Mouse (Mus musculus): ENCODE measurements around the gene Abat. TPM values are rescaled to one million over a fixed set of nuclear protein-coding genes. Genes with fewer than 3 reads are reported as not detected.

Abat gene
- polyA plus RNA-seq, 2 experiments: 19.1 to 23.2 TPM

DNA sequence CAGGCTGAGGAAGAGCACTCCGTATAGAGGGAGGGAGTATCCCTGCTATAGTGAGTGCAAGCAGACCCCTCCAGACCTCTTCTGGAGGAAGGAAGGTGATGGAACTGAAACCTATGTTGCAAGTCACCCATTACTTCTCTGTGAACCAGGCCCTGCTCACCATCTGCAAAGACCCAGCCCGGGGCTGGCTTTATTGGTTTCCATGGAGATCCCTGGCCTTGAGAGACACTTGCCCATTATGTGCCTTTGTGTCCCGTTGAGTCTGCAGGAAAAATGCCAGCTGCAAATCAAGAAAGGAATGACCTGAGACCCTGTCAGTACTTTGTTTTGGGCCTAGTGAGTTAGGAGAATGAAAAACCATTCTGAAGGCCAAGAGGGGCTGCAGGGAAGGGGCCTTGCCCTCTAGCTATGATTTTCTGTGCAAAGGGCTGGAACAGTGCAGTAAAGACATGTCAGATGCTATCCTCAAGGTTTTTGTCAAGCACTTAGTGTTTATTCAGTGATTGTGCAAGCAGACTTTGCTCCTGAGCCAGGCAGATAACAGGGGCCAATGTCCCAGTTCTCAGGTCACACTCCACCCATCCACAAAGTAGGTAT lies 53.0 kb downstream of the Abat start:
- ATAC-seq (ENCODE audit: low FRiP score, low read depth): no peak

DNA sequence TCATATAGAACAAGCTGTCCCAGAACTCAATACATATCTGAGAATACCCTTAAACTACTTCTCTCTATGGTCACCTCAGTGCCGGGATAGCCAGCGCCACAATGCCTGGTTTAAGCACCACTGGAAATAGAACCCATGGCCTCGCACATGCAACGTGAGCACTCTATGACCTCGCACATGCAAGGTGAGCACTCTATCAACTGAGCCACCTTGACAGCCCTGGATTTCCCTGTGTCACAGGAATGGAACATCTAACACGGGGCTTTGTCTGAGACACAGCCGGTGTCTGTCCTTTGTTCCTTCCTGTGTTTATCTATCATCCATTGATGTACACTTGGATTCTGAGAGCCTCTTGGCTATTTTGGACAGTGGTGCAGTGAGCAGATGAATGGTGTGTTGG lies 55.7 kb downstream of the Abat start:
- H3K4me3 ChIP-seq (replicated peaks; ENCODE audit: low read length): no peak overlapping the region
- no peaks in the 10 kb centered on the region for H3K27me3 ChIP-seq (ENCODE audit: control insufficient read depth, insufficient read depth, low read length)
- H3K27ac ChIP-seq (replicated peaks; ENCODE audit: low read depth, low read length): no peak overlapping the region
- DNase-seq (ENCODE audit: low spot score): no peak
- no peak overlapping the region for H3K9ac ChIP-seq (ENCODE audit: low read depth, low read length, severe bottlenecking)
- no peak overlapping the region for H3K4me2 ChIP-seq (replicated peaks; ENCODE audit: low read depth, low read length, severe bottlenecking)
- ATAC-seq (ENCODE audit: low FRiP score, low read depth): no peak
- H3K9me3 ChIP-seq (ENCODE audit: control insufficient read depth, low read length): no peaks in the 10 kb centered on the region
- TF ChIP-seq POLR2A (IDR thresholded peaks at IDR 0.05; ENCODE audit: borderline replicate concordance, extremely low read depth, insufficient read depth, insufficient read length): no peak
- no peaks in the 10 kb centered on the region for H3K4me1 ChIP-seq (ENCODE audit: control insufficient read depth, insufficient read depth, low read length)
- WGBS: 90% methylated on average over 7 of the region's 7 CpGs
- H3K36me3 ChIP-seq (ENCODE audit: control insufficient read depth, insufficient read depth, low read length): peaks cover 8% of the 10 kb centered on the region; the same call in 1 of the 2 replicates

More for the DNA sequence above, 53.0 kb downstream of the Abat start:
- no peak overlapping the region for H3K27ac ChIP-seq (replicated peaks; ENCODE audit: low read depth, low read length)
- no peaks in the 10 kb centered on the region for H3K4me1 ChIP-seq (ENCODE audit: control insufficient read depth, insufficient read depth, low read length)
- H3K9ac ChIP-seq (ENCODE audit: low read depth, low read length, severe bottlenecking): no peak overlapping the region
- H3K36me3 ChIP-seq (ENCODE audit: control insufficient read depth, insufficient read depth, low read length): no peaks in the 10 kb centered on the region
- no peaks in the 10 kb centered on the region for H3K27me3 ChIP-seq (ENCODE audit: control insufficient read depth, insufficient read depth, low read length)
- no peak overlapping the region for H3K4me3 ChIP-seq (replicated peaks; ENCODE audit: low read length)
- TF ChIP-seq POLR2A (IDR thresholded peaks at IDR 0.05; ENCODE audit: borderline replicate concordance, extremely low read depth, insufficient read depth, insufficient read length): no peak
- 25% methylated on average over 3 of the region's 3 CpGs for WGBS
- DNase-seq (ENCODE audit: low spot score): no peak
- no peaks in the 10 kb centered on the region for H3K9me3 ChIP-seq (ENCODE audit: control insufficient read depth, low read length)
- H3K4me2 ChIP-seq (replicated peaks; ENCODE audit: low read depth, low read length, severe bottlenecking): no peak overlapping the region

GRCm38 (mm10) chr16:8570336-8570735 lies 57.1 kb downstream of the Abat start:
- DNase-seq (ENCODE audit: low spot score): no peak
- H3K9ac ChIP-seq (ENCODE audit: low read depth, low read length, severe bottlenecking): no peak overlapping the region
- peaks cover 13% of the 10 kb centered on the region; the same call in 1 of the 2 replicates for H3K36me3 ChIP-seq (ENCODE audit: control insufficient read depth, insufficient read depth, low read length)
- no peaks in the 10 kb centered on the region for H3K4me1 ChIP-seq (ENCODE audit: control insufficient read depth, insufficient read depth, low read length)
- ATAC-seq (ENCODE audit: low FRiP score, low read depth): no peak
- no peak overlapping the region for H3K4me2 ChIP-seq (replicated peaks; ENCODE audit: low read depth, low read length, severe bottlenecking)
- H3K27me3 ChIP-seq (ENCODE audit: control insufficient read depth, insufficient read depth, low read length): no peaks in the 10 kb centered on the region
- no peak overlapping the region for H3K27ac ChIP-seq (replicated peaks; ENCODE audit: low read depth, low read length)
- 56% methylated on average over 12 of the region's 12 CpGs for whole genome bisulfite sequencing
- no peak overlapping the region for H3K4me3 ChIP-seq (replicated peaks; ENCODE audit: low read length)
- H3K9me3 ChIP-seq (ENCODE audit: control insufficient read depth, low read length): no peaks in the 10 kb centered on the region
- no peak for TF ChIP-seq POLR2A (IDR thresholded peaks at IDR 0.05; ENCODE audit: borderline replicate concordance, extremely low read depth, insufficient read depth, insufficient read length)

DNA sequence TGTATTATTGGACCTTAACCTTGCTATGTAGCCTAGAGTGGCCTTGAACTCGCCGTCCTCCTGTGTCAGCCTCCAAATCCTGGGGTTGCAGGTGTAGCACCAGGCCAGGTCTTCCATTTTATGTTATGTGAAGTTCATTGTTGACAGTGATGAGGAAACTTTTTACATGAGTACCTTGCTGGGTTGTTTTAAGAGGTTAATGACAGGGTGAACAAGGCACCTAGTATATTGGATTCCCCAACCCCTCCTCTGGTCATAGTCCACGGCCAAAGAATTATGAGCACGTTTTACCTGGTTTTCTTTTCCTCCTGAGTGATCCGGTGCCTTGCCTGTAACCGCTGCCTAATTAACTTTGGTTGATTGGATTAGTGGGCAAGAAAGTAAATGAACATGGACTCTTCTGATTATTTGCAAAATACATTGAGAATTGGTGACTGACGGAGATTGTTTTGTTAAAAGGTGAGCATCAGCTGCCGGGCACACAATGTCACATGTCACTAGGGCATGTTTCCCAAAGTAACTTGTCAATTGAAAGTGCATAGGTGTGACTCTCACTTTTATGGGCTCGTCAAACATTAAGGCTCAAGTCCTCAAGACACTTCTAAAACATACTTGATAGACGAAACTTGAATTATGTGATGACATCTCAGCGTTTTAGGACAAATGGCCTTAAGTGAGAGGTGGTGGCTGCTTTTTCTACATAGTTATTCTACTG lies 57.8 kb downstream of the Abat start:
- ATAC-seq (ENCODE audit: low FRiP score, low read depth): no peak
- H3K4me2 ChIP-seq (replicated peaks; ENCODE audit: low read depth, low read length, severe bottlenecking): no peak overlapping the region
- 65% methylated on average over 11 of the region's 11 CpGs for WGBS

GRCm38 (mm10) chr16:8573041-8573440 lies 59.8 kb downstream of the Abat start:
- Histone ChIP-seq H3K9me3 (ENCODE audit: control insufficient read depth, low read length) (no peaks in the 10 kb centered on the region), H3K36me3 (ENCODE audit: control insufficient read depth, insufficient read depth, low read length) (peaks cover 13% of the 10 kb centered on the region; the same call in 1 of the 2 replicates), H3K4me2 (replicated peaks; ENCODE audit: low read depth, low read length, severe bottlenecking) (no peak overlapping the region), H3K4me3 (replicated peaks; ENCODE audit: low read length) (no peak overlapping the region), H3K4me1 (ENCODE audit: control insufficient read depth, insufficient read depth, low read length) (no peaks in the 10 kb centered on the region), H3K27ac (replicated peaks; ENCODE audit: low read depth, low read length) (no peak overlapping the region), H3K9ac (ENCODE audit: low read depth, low read length, severe bottlenecking) (no peak overlapping the region), H3K27me3 (ENCODE audit: control insufficient read depth, insufficient read depth, low read length) (no peaks in the 10 kb centered on the region)
- no peak for ATAC-seq (ENCODE audit: low FRiP score, low read depth)
- WGBS: 87% methylated on average over 4 of the region's 4 CpGs
- no peak for DNase-seq (ENCODE audit: low spot score)
- no peak for TF ChIP-seq POLR2A (IDR thresholded peaks at IDR 0.05; ENCODE audit: borderline replicate concordance, extremely low read depth, insufficient read depth, insufficient read length)

More for the DNA sequence above, 57.8 kb downstream of the Abat start:
- H3K27me3 ChIP-seq (ENCODE audit: control insufficient read depth, insufficient read depth, low read length): no peaks in the 10 kb centered on the region
- no peak for TF ChIP-seq POLR2A (IDR thresholded peaks at IDR 0.05; ENCODE audit: borderline replicate concordance, extremely low read depth, insufficient read depth, insufficient read length)
- H3K9ac ChIP-seq (ENCODE audit: low read depth, low read length, severe bottlenecking): no peak overlapping the region
- no peaks in the 10 kb centered on the region for H3K9me3 ChIP-seq (ENCODE audit: control insufficient read depth, low read length)
- H3K4me1 ChIP-seq (ENCODE audit: control insufficient read depth, insufficient read depth, low read length): no peaks in the 10 kb centered on the region
- no peak overlapping the region for H3K4me3 ChIP-seq (replicated peaks; ENCODE audit: low read length)
- peaks cover 13% of the 10 kb centered on the region; the same call in 1 of the 2 replicates for H3K36me3 ChIP-seq (ENCODE audit: control insufficient read depth, insufficient read depth, low read length)
- H3K27ac ChIP-seq (replicated peaks; ENCODE audit: low read depth, low read length): no peak overlapping the region
- no peak for DNase-seq (ENCODE audit: low spot score)

Data from limb, embryonic 14.5 days (tissue).